Mouse (Mus musculus) retina, embryonic 14.5 days (tissue): ENCODE measurements around the gene Lpar3.

ENCODE experiments used
- DNase-seq: peaks from one replicate; pipeline ENCODE4 v3.0.0-alpha.2; 2015; ENCODE audit warnings: low spot score

The Lpar3 gene

DNA sequence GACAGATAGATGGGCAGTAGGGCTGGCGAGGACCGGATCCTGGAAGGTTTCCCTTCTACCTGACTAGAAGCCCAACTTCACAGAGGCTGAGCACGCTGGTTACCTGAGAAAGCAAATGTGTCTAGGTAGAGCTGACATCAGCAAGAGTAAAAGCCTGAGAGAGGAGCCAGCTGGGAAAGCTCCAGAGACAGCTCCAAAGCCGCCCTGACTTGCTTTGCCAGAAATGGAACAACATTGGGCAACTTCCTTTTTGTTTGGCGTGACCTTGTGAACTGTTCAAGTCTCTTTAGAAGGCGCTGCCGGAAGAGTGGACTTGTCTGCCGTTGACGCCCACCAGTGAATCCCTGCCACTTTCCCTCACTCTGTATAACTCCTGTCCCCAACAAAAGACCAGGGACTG is 39.4 kb downstream of the Lpar3 start:
- DNase-seq: no peak

DNA sequence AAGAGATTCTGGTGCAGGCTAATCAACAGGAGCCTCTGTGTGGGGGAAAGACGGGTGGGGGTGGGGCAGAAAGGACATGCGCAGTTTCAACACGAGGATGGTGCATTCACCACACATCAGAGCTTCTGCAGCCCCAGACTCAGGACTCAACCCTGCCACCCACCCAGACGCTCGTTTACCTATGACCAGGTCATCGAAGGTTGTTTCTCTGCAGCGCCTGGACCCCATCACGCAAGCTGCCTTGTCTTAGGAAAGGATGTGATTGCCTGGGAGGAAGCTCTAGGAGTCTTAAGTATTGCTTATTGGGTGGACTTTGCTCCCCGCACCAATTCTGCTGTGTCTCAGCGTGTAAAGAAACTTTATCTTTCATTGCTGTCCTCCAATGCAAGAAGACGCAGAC is 40.1 kb downstream of the Lpar3 start:
- no peak for DNase-seq

DNA sequence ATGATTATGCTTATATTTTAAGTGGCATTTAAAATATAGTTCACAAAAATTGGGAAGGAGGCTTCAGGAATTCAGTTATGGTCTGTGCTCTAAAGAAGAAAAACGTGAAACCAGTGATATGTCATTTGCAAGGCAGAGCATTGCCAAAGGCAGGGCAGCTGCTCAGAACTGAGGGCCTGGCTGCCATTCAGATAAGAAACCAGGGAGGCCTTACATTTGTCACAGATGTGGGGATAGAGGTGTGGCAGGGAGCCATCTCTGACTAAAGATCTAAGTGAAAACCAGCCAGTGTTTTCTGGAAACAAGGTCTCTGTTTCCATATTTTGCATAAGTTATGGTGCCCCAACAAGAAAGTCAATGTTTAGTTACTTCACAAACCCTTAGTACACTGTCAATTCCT is 41.8 kb downstream of the Lpar3 start:
- DNase-seq: no peak

DNA sequence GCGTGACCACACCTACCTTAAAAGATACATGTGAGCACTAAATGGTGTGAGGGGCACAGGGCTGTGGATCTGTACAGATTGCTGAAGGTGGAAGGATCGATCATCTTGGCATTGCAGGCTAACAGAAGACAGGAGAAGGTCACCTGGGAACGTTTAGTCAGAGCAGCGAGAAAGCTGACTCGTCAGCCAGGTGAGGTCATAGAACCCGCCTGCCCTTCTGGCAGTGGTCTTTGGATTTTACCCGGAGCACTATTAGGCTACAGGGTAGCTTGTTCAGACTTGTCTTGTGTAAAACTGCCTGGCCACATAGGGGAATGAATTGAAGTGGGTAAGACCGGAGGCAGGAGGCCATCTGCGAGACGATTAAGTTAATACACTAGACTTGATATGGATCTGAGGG is 43.4 kb downstream of the Lpar3 start:
- DNase-seq: no peak

DNA sequence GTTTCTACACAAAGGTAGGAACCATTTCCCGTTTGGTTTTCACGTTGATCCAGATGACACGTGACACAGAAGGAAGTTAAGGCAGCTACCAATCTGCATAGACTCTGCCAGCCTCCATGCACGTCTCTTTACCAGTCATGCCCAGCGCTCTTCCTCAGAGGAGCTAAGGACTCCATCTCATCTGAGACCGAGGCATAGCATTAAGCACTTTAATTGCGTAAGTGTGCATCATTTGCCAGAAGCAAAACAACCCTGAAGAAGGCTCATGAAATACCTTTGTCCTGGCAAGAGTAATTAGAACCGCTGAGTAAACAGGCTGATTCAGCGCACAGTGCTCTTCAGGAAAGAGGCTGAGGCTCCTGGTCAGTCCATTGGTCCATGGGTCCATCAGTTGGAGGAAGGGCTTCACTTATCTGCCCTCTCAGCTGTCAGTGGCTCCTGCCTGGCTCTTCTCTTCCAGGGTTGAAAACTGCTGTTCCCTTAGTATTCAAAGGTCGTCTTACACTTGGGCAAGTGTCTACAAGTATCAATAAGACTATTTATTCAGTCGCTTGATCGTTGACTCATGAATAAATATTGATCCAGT is 44.9 kb downstream of the Lpar3 start:
- no peak for DNase-seq

DNA sequence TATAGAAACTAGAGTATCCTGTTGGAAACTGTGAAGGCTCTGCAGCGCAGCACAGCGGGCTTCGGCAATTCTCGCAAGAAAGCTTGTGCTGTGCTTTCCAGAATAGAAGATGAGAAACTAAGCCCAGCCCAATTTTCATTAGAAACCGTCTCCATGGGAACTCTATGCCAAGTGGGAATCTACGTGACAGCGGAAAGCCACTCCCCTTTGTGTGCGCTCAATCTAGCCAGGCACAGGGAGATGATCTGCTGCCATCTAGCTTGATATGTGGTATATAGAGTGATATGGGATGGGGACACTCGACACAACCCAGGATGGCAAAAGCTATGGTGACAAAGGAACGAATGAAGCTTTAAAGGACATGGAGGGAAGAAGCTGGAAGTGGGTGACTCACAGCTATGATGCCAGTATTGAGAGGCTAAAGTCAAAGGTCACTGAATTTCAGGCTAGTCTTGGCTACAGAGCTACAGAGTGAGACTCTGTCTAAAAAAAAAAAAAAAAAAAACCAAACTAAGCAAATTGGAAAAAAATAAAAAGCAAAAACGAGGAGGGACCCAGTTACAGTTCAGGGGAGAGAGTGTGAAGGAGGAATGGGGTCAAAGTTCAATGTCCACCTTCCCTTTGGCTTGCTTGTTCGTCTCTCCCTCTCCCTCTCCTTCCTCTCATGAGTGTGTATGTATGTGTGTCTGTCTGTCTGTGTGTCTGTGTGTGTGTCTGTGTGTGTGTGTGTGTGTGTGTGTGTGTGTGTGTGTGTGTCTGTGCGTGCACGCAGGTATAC is 47.5 kb downstream of the Lpar3 start:
- DNase-seq: peak; percentile 30

DNA sequence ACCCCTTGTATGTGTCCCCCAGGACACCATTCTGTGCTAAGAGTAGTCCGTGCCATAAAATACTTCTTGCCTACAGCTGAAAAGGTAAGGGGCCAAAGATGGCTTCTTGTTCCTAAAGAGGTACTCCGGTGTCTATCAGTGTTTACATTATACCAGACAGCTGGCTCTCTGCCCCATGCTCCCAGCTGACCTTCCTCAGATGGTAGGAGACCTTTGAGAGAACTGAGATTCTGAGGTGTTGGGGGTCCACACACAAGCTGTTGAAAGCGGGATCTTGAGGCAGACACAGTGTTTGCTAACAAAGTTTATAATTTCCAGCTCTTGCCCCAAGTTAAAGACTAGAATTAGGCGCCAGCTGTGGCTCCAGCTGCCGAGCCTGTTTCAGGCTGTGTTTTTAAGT is 53.7 kb downstream of the Lpar3 start:
- DNase-seq: no peak

DNA sequence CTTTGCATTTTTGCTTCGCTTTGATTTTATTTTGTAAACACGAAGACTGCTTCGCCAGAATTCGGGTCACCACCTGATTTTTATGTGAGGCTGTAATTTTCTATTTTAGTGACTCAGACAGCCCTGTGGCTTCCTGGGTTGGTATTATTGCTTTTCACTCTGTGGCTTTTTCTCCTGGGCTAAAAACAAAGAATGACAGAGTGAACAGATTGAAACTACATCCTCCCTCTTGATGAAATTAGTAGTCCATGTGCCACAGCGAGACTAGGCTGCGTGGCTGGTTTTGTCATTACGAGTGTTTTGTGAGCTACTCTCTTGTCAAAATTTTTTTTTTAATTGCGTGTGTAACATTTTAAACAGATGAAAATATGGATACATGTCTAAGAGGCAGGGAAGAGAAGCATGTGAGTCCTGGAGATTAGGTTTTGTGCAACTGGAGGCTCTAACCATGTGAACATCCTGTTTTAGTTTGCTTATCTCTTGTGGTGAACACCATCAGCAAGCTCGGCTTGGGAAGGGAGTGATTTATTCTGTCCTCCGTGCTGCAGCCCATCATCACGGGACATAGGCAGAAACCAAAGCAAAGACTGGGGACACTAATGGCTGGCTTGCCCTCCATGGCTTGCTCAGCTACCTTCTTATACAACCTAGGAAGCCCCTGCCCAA is 54.7 kb downstream of the Lpar3 start:
- DNase-seq: no peak

DNA sequence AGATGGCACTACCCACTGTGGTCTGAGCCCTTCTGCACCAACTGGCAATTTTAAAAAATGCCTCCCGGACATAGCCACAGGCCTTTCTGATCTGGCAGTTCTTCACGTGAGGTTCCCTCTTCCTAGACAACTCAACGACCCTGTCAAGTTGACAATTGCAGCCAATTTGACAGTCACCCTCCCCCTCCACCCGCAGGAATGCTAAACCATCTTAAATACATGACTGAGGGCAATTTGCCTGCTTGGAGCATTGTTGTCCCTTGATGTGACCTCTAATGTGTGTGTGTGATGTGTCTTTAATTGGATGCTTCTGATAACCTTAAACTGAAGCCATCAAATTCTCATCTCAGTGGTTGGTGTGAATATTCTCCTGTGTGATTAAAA is 55.3 kb downstream of the Lpar3 start:
- peak; percentile 69 for DNase-seq

DNA sequence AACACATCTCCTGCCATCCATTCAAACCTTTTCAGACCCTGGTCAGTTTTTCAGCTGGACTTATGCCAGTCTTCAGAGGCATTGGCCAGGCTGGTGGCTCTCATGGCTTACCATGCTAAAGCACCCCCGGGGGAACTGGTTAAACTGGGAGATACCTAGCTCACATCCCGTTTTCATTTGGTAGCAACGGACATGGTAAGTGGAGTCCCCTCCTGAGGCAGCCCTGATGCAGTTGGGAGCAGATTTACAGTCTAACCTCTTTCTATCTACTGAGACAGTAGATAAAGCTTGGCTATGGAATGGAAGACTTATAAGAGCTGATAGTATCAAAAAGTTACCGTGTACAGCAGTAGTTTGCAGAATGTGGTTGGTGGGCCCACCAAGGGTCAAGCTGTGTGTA is 56.2 kb downstream of the Lpar3 start:
- no peak for DNase-seq

DNA sequence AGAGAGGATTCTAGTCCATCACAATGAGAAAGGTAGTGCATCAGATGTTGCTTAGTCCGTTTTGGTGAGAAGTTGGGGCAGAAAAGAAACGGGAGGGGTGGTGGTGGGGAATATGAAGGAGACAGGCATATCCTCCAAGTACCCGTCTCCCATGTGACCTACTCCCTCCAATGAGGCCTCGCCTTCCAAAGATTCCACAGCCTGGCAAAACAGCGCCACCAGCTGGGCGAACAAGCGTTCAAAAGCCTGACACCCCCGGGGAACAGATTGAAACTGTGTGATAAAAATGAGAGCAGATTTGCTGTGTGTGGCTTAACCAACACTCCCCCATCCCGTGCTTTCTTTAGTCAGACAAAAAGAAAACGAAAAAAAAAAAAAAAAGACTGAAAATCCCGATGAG is 56.7 kb downstream of the Lpar3 start:
- peak; percentile 36 for DNase-seq

DNA sequence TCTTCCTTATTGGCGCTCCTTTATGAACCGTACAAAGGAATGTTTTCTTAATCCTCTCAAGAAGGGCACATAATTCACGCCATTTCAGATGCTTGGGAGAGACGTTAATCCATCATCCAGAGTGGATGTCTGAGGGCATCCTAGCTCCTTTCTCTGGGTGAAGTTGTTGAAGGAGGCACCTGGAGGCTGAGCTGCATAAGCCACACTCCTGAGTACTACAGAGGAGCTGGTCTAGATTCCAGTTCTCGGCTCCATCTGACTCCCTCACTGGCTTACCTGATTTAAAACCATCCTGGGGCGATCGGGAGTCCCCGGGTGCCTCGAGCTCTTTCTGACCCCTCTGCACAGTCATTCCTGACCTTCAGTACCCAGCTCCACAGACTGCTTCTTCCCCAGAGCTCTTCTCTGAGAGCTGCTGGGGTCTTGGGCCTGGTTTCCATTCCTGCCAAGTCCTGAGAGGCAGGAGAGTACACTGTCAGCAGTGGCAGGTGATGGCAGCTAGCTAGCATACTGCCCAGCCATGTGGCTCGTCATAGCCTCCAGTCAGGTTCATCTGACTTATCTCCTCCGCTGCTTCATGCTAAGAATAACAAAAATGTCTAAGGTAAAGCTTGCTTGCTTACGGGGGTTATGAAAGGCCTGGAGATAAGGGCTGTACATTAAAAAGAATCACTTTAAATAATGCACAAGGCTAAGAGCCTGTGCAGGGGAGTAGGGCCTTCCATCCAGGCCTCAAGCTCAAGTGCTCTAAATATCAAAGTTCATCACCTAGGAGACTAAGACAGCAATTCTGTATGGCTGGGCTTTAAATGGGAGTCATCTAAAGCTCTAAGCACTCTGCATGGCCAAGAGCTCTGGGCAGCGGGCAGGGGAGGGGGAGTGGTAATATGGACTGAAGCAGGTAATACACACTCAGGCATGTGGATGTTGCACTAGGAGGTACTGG is 57.7 kb downstream of the Lpar3 start:
- no peak for DNase-seq

DNA sequence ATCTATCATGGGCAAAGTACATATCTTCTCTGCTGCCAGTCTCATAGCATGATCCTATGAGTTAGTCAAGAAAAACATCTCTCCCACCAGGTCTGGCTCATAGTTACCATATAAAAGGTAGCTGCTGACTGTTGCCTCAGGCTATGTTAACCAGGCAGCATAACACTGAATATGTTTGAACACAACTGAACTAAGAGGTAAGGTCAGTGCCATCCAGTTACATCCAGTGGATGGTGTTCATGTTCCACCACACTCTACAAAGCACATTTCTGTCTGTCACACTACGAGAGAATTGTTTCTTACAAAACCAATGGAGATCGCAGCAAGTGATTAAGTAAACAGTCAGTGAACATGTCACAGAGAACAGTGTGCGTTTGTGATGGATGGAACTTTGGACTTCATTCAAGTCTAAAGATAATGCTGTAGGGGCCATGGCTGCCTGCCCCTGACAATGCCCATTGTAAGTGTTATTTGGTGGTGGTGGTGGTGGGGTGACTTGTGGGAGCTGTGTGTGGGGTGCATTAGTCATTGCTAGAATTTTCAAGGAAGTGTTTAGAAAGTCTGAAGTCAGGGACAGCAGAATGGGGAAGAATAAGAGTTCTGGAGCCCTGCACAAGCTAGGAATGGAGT is 63.1 kb downstream of the Lpar3 start:
- no peak for DNase-seq

DNA sequence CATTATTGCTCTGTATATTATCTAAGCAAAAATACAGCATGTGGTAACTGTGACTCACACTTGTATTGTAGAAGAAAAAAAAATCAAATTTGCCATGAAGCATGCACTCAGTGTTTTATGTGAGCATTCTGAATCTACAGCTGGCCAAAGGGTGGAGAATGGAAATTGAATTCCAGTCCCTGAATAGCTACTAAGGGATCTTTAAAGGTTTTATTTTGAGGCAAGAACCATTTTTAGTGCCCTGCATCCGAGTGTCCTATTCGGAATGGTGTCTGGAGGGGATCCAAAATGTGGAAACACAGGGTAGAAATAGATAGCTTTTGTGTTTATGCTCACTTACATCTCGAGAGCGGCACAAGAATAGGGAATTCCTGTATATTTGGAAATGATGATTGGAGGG is 65.4 kb downstream of the Lpar3 start:
- DNase-seq: no peak

DNA sequence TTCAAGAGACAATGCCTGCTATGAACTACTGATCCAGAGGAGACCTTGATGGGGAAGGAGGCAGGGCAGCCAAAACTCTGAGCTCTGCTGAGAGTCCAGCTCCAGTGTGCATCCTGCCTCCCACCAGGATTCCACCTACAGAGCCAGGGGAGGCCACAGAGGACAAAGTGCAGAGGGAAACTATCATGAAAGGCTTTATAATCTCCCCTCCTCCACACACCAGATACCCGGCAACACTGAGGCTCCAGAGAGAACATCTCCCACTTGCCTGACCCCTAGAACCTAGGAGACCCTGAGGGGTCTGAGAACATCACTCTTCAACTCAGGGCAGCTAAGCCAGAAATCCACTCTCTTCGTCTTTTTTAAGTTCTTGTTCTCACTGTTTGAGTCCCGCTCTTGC is 71.2 kb downstream of the Lpar3 start:
- no peak for DNase-seq

DNA sequence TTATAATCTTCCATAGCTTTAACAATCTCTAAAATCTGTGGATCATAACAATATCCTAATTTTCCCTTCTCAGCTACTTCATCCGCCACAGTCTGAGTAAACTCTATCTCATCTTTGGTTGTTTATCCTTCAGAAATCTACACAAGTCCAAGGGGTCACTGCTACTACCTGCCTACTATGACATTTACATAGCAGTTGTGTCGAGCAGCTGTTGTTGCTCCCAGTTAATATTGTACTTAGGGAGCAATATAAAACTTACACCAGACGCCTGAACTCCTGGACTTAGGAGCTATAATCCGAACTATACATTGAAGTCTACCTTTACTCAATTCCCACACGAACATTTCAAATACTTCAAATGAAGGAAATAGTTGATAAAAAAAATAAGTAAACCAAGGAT is 71.8 kb downstream of the Lpar3 start:
- no peak for DNase-seq

DNA sequence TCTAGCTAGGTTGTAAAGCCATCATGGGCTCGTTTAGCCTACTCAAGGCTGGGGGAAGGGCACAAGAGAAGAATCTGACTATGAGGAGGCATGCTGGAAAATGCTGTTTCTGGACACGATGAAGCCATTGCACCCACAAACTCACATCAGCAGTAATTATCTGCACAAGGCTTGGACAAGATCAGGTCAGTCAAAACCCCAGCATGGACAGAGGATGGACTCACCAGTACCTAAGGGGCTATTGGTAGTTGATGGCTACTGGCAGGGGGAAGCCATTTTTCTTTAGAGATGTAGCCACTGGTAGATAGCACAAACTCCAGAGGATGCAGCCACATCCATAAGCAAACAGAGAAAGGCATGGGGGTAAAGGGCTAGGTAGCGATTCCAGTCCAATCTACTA is 81.7 kb downstream of the Lpar3 start:
- DNase-seq: no peak

DNA sequence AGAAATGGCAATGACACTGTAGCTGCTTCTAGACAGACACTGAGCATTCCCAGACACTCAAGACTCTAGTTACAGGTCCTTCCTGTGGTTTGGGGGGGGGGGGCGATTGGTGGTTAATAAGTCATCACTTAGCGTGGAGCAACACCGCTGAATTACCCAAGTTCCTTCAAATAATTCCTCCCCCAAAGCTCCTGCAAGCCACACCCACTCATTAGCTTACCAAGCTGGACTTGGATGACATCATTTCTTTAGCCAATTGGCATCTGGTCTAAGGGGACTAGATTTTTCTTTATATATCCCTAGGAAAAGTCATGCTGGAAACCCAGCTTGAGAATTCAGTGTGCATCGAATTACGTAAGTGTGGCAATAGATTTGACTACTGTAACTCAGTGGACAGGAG is 82.4 kb downstream of the Lpar3 start:
- no peak for DNase-seq

DNA sequence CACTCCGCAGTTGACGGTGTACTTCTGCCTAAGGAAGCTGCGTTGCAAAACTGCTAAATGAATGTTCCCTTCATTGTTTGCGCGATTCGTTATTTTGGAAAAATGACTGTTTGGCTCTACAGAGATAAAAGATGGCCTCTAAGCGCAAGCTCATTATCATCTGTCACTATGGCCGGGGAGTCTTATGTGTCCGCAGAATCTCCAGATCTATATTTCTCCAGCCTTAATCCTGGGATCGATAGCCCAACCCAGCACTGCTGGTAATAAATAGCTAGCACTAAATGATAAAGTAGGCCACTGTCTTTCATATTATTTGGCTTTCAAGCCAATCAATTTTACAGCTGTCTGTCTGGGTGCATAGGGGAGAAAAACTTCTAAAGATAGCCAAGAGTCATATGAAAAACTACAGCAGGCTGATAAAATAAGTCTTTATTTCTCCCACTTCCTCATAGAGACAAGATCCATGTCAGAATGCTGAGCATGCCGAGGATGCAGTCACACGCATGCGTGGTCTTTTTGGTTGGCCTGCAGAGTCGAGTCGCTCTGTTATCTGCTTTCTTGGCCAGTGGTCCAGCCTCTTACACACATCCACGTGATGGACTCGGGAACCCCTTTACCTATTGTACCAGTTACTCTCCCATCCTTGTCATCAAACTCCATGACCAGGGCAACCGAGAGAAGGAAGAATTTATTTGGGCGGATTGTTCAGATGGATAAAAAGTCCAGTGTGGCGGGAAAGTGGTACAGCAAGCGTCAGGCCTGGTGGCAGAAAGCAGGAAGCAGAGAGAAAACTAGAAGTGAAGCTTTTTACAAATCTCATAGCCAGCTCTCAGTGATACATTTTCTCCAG is 84.0 kb downstream of the Lpar3 start:
- no peak for DNase-seq

DNA sequence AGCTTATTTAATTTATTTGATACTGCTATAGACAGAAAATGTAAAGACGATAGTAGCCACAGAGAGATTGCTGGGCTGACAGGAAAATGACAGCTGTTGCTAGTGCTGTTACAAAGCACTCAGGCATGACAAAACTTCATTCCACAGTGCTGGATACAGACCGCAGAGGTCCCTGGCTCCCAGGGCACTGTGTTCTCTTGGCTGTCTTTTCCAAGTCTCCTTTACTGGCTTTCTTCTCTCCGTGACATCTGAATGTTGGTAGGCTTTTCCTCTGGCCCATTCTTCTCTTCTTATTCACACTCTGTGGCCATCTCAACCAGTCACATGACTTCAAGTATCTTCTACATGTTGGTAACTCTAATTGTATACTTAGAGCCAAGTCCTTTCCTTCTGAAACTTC is 86.6 kb downstream of the Lpar3 start:
- peak; percentile 40 for DNase-seq

DNA sequence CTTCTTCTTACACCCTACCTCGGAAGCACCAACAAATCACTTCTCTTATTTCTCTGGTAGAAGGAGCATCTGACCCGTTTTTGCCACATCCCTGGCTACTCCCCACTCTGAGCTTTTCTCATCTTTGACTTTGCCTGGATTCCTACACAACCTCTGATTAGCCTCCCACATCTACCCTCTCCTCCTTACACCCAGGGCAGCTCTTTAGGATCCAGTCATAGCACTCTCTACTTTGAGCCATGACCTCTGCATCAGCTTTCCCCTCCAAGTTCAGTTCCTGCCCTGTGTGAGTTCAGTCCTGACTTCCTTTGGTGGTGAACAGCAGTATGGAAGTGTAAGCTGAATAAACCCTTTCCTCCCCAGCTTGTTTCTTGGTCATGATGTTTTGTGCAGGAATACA is 87.1 kb downstream of the Lpar3 start:
- no peak for DNase-seq
